Mouse (Mus musculus) spleen, adult 10 weeks (tissue): Measurements from ENCODE around the gene Gstm3. TPM values are rescaled to one million over a fixed set of nuclear protein-coding genes. Genes with fewer than 3 reads are reported as not detected.

Experiments
- polyA plus RNA-seq: library from polyadenylated mRNA; stranded (reverse); fragments of 350-450 nt; fragmentation: Illumina TruSeq; extraction: RNeasy Lipid Tissue Mini Kit (QIAGEN cat#74804); gene quantifications from one replicate; pipeline ENCODE4 v1.2.3, GENCODE M21; 2015; ENCODE audit warnings: low replicate concordance; ENCODE audit not compliant: insufficient read depth

Gstm3 gene
- not detected for polyA plus RNA-seq

DNA sequence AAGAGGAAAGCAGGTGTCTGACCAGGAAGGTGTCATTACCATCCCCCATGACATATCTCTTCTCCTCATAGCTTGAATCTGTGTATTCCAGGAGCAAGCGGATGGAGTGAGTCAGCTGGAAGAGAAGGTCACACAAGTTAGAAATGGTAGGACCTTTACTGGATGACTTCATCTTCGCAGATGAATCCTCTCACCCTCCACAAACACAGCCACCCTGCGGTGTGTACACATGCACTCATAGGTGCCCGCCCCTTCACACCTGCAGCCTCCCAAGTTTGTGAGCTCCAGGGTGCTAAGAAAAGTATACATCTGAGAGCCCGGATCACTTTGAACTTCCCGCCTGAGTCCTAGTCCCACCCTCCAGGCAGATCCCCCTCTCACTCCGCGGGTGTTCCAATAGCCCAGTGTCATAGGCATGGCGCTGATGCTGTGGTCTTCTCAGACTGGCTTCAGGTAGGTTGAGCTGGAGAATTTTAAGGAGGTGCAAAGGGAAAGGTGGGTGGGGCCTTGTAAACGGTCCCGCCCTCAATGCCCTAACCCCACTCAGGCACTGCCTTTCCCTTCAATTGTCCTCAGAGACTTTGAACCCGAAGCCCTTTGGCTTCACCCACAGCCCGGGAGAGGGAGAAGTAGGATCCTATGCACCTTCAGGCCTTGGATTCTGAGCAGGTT is at the start of gene Gstm3:
TSS of gene Gstm3 (minus strand) at position 560 of the 672 bp plus-strand sequence.

DNA sequence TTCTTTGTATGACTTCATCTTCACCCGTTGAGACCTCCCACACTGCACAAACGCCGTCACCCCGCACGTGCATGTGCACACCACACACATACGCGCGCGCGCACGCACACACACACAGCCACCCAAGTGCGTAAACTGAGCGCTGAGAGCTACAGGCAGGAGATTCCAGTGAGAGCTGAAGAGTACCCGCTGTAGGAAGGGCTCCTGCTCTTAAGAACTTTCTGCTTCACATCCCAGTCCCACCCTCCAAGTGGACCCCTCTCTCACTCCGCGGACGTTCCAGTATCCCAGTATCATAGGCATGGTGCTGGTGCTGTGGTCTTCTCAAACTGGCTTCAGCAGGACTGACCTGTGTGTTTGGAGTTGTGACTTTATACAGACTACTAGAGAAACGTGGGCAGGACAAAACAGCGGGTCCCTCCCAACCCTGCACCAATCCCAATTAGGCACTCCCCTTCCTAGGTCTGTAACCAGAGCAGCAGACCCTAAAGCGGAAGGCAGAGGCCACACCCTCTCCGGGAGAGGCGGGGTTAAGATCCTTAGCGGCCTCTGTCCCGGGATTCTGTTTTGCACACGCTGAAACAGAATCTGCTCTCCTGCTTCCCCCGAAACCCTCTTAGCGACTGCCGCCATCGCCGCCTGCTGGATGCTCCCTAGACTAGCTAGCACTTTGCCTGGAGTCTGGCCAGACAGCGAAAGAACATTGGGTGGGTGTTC is 48.5 kb upstream of the Gstm3 start, which contains the start of gene Gstm1:
TSS of gene Gstm1 (minus strand) at position 501 of the 717 bp plus-strand sequence.

DNA sequence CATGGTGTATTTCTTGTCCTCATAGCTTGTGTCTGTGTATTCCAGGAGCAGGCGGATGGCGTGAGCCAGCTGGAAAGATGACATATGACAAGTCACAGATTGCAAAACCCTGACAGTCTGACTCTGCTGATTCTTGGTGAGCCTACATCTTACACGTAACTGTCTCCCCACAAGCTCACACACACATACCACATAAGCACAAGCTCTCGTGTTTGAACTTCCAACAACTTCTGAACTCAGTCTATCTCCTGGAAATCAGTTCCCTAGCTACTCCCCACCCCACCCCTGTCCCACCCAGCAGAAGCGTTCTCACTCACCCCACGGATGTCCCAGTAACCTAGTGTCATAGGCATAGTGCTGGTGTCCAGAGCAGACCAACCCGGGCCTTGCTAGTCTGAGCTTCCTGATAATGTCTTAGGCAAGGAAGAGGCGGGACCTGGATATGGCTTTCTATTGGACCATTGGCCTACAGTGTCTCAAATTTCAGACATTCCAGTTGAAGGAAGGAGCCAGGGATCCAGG is 17.0 kb upstream of the Gstm3 start, which contains the start of gene Gstm2:
TSS of gene Gstm2 (minus strand) at position 413 of the 522 bp plus-strand sequence.

DNA sequence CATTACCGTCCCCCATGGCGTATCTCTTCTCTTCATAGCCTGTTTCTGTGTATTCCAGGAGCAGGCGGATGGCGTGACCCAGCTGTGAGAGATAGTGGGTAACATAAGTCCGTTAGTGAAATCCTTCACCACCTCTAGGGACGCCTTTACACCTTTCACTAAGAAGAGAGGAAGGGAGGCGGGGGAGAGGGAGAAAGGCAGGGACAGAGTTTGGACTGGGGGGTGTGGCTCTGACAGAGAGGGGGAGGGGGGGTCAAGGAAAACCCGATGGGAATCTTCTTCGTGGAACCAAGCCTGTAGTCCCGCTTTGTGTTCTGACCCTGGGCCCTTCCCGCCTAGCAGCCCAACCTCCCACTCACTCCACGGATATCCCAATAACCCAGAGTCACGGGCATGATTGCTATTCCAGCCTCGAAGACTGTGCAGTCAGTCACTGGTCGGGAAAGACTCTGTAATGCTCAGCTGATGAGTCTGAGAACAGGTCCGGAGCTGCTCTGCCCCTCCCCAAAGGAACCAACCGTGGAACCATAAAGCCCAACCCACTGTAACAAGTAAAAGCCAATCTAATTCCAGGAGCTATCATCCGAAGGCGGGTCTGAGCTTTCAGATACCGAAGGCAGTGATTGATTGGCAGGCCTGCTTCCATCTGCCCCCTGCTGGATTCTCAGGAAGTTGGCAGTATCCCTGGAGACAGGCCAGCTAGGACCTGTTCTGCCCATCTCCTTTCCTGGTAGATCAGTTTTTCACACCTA is 25.7 kb downstream of the Gstm3 start, which contains the start of gene Gstm6:
TSS of gene Gstm6 (minus strand) at position 511 of the 752 bp plus-strand sequence.

DNA sequence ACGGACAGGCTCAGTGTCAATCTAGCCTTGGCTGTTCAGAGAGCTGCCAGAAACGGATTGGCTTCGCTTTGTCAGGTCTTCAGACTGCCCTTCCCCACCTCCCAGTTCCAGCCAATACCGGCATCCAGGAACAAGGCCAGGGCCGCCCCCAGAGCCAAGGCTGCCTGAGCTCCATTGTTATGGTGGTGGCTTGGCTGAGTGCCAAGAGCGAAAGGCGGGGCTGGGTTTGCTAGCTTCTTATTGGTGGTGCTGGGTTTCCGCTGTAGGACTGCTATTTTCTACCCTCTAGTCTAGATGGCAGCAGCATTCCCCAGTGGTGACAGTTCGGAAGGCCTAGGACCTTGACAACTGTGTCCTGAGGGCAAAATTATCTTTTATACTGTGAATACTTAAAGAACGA is 37.4 kb downstream of the Gstm3 start, which contains the start of gene Gstm7:
TSS of gene Gstm7 (minus strand) at position 148 of the 400 bp plus-strand sequence.

Other genes with a start within 250 kb of the Gstm3 start
- 77.5 TPM for gene Csf1, start 208.8 kb downstream of the Gstm3 start, polyA plus RNA-seq
- gene Eps8l3, start 92.1 kb downstream of the Gstm3 start, polyA plus RNA-seq, result not detected
- gene Gstm5, start 73.5 kb downstream of the Gstm3 start, polyA plus RNA-seq, result 15.1 TPM
- 1.4 TPM for gene Gstm7, start 37.5 kb downstream of the Gstm3 start, polyA plus RNA-seq
- not detected for gene Gstm6, start 25.5 kb downstream of the Gstm3 start, polyA plus RNA-seq
- 30.0 TPM for gene Gstm2, start 17.2 kb upstream of the Gstm3 start, polyA plus RNA-seq
- 42.2 TPM for gene Gstm1, start 48.7 kb upstream of the Gstm3 start, polyA plus RNA-seq
- gene Gstm4, start 75.6 kb upstream of the Gstm3 start, polyA plus RNA-seq, result 9.6 TPM
- gene Ampd2, start 117.4 kb upstream of the Gstm3 start, polyA plus RNA-seq, result 17.9 TPM
- 0.50 TPM for gene Gnat2, start 123.5 kb upstream of the Gstm3 start, polyA plus RNA-seq
- 146 TPM for gene Gnai3, start 176.9 kb upstream of the Gstm3 start, polyA plus RNA-seq
- gene Gpr61, start 185.6 kb upstream of the Gstm3 start, polyA plus RNA-seq, result 0.10 TPM
- 4.1 TPM for gene Amigo1, start 217.1 kb upstream of the Gstm3 start, polyA plus RNA-seq
- 34.1 TPM for gene Cyb561d1, start 231.9 kb upstream of the Gstm3 start, polyA plus RNA-seq
- gene Atxn7l2, start 241.7 kb upstream of the Gstm3 start, polyA plus RNA-seq, result 4.4 TPM